Mouse (Mus musculus): ENCODE results near the gene Commd2. TPM values are rescaled to one million over a fixed set of nuclear protein-coding genes. Genes with fewer than 3 reads are reported as not detected.

Commd2 gene
- polyA plus RNA-seq, 1 experiment from 2014 or later = 60.6 TPM

DNA sequence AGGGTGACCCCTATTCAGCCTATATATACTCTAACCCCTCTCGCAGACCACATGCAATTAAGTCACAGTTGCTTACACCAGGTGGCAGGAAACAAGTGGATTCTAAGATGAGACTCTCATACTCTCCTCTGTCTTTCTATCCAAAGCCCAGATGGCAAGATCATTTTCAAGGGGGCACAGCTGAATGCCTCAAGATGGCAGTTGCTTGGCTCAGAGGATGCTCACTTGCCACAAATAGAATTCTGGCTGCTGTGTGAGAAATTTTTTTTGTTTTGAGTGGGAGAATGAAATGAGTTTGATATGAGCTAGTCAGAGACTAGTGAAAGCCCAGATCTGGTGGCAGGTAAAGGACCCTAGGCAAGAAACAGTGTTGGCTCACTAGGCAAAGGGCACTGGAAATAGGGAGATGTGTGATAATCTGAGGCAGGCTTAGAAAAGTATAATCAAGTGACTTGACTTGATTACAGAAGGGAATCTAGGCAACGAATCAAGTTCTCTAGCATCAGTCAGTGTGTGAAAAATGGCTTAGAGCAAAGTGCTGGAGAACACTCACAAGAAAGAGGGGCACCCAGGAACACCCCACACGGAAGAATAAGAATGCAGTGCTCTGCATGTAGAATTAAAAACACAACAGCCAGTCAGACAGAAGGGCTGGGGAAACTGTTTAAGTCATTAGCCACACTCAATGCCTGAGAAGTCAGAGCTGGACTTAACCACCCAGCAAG lies 16.6 kb downstream of the Commd2 start:
- H3K4me2 ChIP-seq (ENCODE audit: low read length) = no peak overlapping the region
- 82% methylated on average over 3 of the region's 3 CpGs for WGBS
- no peak overlapping the region for H3K9ac ChIP-seq (ENCODE audit: low read depth, low read length)
- no peaks in the 10 kb centered on the region for H3K36me3 ChIP-seq (ENCODE audit: control insufficient read depth, insufficient read depth, low read length)
- no peak for ATAC-seq
- H3K27ac ChIP-seq (ENCODE audit: low read length) = no peak overlapping the region
- H3K9me3 ChIP-seq (replicated peaks; ENCODE audit: control insufficient read depth, low read length, poor library complexity, severe bottlenecking) = no peaks in the 10 kb centered on the region
- H3K4me3 ChIP-seq (ENCODE audit: low read depth, low read length) = no peak overlapping the region
- no peaks in the 10 kb centered on the region for H3K27me3 ChIP-seq (ENCODE audit: control insufficient read depth, insufficient read depth, low read depth, low read length)
- H3K4me1 ChIP-seq (ENCODE audit: control insufficient read depth, insufficient read depth, low read length) = no peaks in the 10 kb centered on the region

DNA sequence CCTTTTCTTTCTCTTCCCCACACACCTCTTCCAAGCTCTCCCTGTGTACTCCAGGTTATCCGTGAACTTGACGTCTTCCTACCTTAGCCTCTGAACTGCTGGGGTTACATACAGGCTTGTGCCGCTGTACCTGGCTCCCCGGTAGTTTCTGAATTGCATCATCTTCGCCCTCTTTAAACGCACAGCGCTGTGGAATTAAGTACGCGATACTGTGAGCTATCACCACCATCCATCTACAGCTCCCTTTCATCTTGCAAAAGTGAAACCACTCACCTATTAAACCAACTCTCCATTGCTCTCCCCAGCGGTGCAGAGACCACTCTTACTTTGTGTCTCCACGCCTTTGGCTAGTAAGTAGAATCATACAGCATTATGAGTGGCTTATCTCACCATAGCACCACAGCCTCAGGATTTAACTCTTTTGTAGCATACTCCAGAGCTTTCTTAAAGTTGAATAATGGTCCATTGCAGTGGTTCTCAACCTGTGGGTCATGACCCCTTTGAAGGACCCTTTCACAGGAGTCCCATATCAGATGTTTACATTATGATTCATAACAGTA lies 24.5 kb downstream of the Commd2 start:
- H3K36me3 ChIP-seq (ENCODE audit: control insufficient read depth, insufficient read depth, low read length) = no peaks in the 10 kb centered on the region
- 0 out of 2 replicates have a peak, but pooled peaks cover 3% of the 10 kb centered on the region for H3K4me1 ChIP-seq (ENCODE audit: control insufficient read depth, insufficient read depth, low read length)
- no peak for ATAC-seq
- H3K9ac ChIP-seq (ENCODE audit: low read depth, low read length) = no peak overlapping the region
- 83% methylated on average over 11 of the region's 11 CpGs for WGBS
- H3K27me3 ChIP-seq (ENCODE audit: control insufficient read depth, insufficient read depth, low read depth, low read length) = no peaks in the 10 kb centered on the region
- no peak overlapping the region for H3K4me3 ChIP-seq (ENCODE audit: low read depth, low read length)
- H3K27ac ChIP-seq (ENCODE audit: low read length) = no peak overlapping the region
- H3K4me2 ChIP-seq (ENCODE audit: low read length) = no peak overlapping the region
- H3K9me3 ChIP-seq (replicated peaks; ENCODE audit: control insufficient read depth, low read length, poor library complexity, severe bottlenecking) = no peaks in the 10 kb centered on the region

DNA sequence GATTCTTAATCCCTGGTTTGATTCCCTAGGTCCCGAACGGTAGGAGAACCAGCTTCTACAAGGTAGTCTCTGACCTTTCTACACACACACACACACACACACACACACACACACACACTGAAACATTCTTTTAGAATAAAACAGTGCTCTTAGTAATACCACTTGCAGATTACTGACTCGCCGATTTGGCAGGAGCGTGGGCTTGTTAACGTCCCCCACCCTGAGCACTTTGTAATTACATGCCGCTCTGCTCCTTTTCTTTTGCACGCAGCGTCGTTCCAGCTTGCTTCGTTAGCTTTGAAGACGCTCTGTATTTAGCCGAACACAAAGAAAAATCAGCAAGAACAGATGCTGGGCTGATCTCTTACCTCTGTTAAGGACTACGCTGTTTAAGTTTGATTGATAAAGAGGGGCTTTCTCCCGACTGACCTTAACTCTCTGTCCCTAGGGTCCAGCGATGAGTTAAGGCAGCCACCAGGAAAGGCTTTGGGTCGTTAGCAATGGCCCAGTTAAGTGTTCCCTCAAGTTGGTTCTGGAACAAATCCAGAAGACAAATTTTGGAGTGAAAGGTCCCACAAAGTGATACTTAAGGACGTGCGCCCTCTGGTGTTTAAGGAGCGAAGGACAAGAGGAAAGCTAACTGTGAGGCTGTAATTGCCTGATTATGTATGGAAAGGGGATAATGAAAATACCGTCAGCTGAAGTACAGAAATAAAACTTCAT lies 26.1 kb downstream of the Commd2 start:
- H3K27me3 ChIP-seq (ENCODE audit: control insufficient read depth, insufficient read depth, low read depth, low read length) = no peaks in the 10 kb centered on the region
- H3K36me3 ChIP-seq (ENCODE audit: control insufficient read depth, insufficient read depth, low read length) = no peaks in the 10 kb centered on the region
- 0 out of 2 replicates have a peak, but pooled peaks cover 3% of the 10 kb centered on the region for H3K4me1 ChIP-seq (ENCODE audit: control insufficient read depth, insufficient read depth, low read length)
- peak overlapping the region; percentile 33 for H3K4me3 ChIP-seq (ENCODE audit: low read depth, low read length)
- no peak overlapping the region for H3K27ac ChIP-seq (ENCODE audit: low read length)
- H3K9ac ChIP-seq (ENCODE audit: low read depth, low read length) = peak overlapping the region; percentile 33; the same call in 1 of the 2 replicates
- 8% methylated on average over 21 of the region's 21 CpGs for WGBS
- no peaks in the 10 kb centered on the region for H3K9me3 ChIP-seq (replicated peaks; ENCODE audit: control insufficient read depth, low read length, poor library complexity, severe bottlenecking)
- ATAC-seq = peak; percentile 80
- peak overlapping the region; percentile 77 for H3K4me2 ChIP-seq (ENCODE audit: low read length)

DNA sequence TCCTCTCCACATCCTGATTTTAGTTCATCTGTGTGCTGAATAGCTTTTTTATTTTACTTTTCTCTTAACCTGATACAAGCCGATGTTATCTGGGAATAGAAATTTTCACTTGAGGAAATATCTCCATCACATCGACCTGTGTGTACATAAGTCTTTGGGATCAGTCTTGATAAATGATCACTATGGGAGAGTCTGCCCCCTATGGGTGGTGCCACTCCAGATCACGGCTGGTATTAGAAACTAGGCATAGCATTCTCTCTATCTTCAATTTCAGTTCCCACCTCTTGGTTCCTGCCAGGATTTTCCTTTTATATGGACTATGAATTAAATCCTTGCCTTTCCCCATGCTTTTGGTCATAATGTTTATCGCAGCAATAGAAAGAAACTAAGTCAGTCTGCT lies 31.8 kb downstream of the Commd2 start:
- Histone ChIP-seq H3K4me3 (ENCODE audit: low read depth, low read length) (no peak overlapping the region), H3K36me3 (ENCODE audit: control insufficient read depth, insufficient read depth, low read length) (no peaks in the 10 kb centered on the region), H3K27me3 (ENCODE audit: control insufficient read depth, insufficient read depth, low read depth, low read length) (no peaks in the 10 kb centered on the region), H3K27ac (ENCODE audit: low read length) (no peak overlapping the region), H3K9ac (ENCODE audit: low read depth, low read length) (no peak overlapping the region), H3K4me2 (ENCODE audit: low read length) (no peak overlapping the region), H3K4me1 (ENCODE audit: control insufficient read depth, insufficient read depth, low read length) (no peaks in the 10 kb centered on the region), H3K9me3 (replicated peaks; ENCODE audit: control insufficient read depth, low read length, poor library complexity, severe bottlenecking) (no peaks in the 10 kb centered on the region)
- 80% methylated on average over 4 of the region's 4 CpGs for whole genome bisulfite sequencing
- ATAC-seq = no peak

DNA sequence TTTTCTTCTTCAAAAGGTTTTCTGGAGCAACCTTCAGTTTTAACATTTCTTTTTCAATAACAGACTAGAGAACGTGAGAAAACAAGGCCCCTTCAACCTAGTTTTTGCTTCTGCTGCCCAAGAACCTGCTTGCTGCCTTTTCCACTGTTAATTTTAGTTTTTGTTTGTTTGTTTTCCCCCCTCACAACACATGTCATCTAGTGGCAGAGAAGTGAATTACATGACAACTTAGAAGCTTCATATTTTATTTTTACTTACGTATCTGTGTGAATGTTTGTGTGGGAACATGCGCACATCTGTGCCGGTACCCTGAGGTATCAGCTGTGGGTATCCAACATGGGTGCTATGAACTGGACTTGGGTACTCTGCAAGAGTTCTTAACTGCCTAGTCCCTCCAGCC lies 35.9 kb downstream of the Commd2 start:
- Histone ChIP-seq H3K27ac (ENCODE audit: low read length) (no peak overlapping the region), H3K4me2 (ENCODE audit: low read length) (no peak overlapping the region), H3K27me3 (ENCODE audit: control insufficient read depth, insufficient read depth, low read depth, low read length) (no peaks in the 10 kb centered on the region), H3K4me1 (ENCODE audit: control insufficient read depth, insufficient read depth, low read length) (no peaks in the 10 kb centered on the region), H3K4me3 (ENCODE audit: low read depth, low read length) (no peak overlapping the region), H3K9me3 (replicated peaks; ENCODE audit: control insufficient read depth, low read length, poor library complexity, severe bottlenecking) (no peaks in the 10 kb centered on the region), H3K9ac (ENCODE audit: low read depth, low read length) (no peak overlapping the region), H3K36me3 (ENCODE audit: control insufficient read depth, insufficient read depth, low read length) (no peaks in the 10 kb centered on the region)
- WGBS = 92% methylated on average over 4 of the region's 4 CpGs
- ATAC-seq = no peak

DNA sequence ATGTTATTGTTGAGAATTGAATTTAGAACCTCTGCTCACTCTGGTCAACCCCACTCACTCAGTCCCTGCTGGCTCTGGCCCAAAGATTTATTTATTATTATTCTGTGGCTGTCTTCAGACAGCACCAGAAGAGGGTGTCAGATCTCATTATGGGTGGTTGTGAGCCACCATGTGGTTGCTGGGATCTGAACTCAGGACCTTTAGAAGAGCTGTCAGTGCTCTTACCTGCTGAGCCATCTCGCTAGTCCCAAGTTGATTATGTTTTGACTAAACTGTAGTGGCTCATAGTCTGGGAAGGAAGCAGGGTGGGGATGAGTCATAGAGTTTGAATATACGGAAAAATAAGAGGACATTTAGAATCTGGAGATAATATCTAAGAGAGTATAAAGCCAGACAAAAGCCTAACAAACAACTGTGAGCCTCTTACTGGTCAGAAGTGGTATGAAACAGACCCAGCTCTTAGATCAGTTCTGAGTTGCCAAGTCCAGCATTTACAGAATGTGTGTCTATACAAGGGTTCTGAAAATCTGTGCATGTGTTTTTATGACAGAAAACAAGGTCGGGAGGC lies 39.0 kb downstream of the Commd2 start:
- no peak overlapping the region for H3K4me3 ChIP-seq (ENCODE audit: low read depth, low read length)
- H3K36me3 ChIP-seq (ENCODE audit: control insufficient read depth, insufficient read depth, low read length) = no peaks in the 10 kb centered on the region
- WGBS = 87% methylated on average over 3 of the region's 3 CpGs
- ATAC-seq = no peak
- no peaks in the 10 kb centered on the region for H3K9me3 ChIP-seq (replicated peaks; ENCODE audit: control insufficient read depth, low read length, poor library complexity, severe bottlenecking)
- no peak overlapping the region for H3K4me2 ChIP-seq (ENCODE audit: low read length)
- H3K9ac ChIP-seq (ENCODE audit: low read depth, low read length) = no peak overlapping the region
- H3K27me3 ChIP-seq (ENCODE audit: control insufficient read depth, insufficient read depth, low read depth, low read length) = no peaks in the 10 kb centered on the region
- no peaks in the 10 kb centered on the region for H3K4me1 ChIP-seq (ENCODE audit: control insufficient read depth, insufficient read depth, low read length)
- H3K27ac ChIP-seq (ENCODE audit: low read length) = no peak overlapping the region

DNA sequence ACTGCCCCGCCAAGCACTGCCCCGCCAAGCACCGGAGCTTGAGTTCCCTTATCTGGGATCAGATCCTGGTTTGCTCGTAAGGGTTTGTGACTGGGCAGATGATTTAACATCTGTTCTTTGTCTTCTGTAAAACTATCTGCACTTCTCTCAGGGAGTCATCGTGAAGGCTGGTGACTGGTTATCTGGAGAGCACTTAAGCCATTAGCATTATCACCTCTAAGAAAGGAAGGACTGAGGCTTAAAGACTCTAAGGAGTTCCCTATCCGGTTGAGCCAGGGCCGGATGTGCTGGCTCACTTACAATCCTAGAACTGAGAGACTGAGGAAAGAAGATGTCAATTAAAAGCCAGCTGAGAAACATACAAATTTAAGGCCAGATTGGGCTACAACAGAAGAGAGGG lies 39.7 kb downstream of the Commd2 start:
- no peak overlapping the region for H3K4me2 ChIP-seq (ENCODE audit: low read length)
- no peak for ATAC-seq
- no peak overlapping the region for H3K9ac ChIP-seq (ENCODE audit: low read depth, low read length)
- no peak overlapping the region for H3K4me3 ChIP-seq (ENCODE audit: low read depth, low read length)
- H3K9me3 ChIP-seq (replicated peaks; ENCODE audit: control insufficient read depth, low read length, poor library complexity, severe bottlenecking) = no peaks in the 10 kb centered on the region
- no peaks in the 10 kb centered on the region for H3K36me3 ChIP-seq (ENCODE audit: control insufficient read depth, insufficient read depth, low read length)
- no peaks in the 10 kb centered on the region for H3K4me1 ChIP-seq (ENCODE audit: control insufficient read depth, insufficient read depth, low read length)
- WGBS = 91% methylated on average over 7 of the region's 7 CpGs
- H3K27ac ChIP-seq (ENCODE audit: low read length) = no peak overlapping the region
- H3K27me3 ChIP-seq (ENCODE audit: control insufficient read depth, insufficient read depth, low read depth, low read length) = no peaks in the 10 kb centered on the region

DNA sequence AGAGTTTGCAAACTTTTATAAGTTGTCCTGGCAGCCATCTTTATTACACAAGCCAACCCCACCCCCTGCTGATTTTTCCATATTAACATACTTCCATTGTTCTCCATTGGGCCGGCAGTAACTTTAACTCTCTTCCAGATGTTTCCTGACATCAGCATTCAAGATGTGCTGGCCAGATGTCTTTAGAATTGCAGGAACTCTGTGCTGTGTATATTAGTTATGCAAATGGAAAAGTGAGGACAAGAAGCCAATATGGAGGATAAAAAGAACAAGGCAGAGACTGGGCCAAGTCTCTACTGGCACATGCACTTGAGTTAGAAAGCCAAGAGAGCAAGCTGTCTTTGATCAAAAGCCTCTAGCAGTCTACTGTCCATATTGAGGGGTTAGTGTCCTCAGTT lies 46.9 kb downstream of the Commd2 start:
- H3K9me3 ChIP-seq (replicated peaks; ENCODE audit: control insufficient read depth, low read length, poor library complexity, severe bottlenecking) = no peaks in the 10 kb centered on the region

More for the DNA sequence above, 46.9 kb downstream of the Commd2 start:
- Histone ChIP-seq H3K9ac (ENCODE audit: low read depth, low read length) (no peak overlapping the region), H3K4me2 (ENCODE audit: low read length) (no peak overlapping the region), H3K27me3 (ENCODE audit: control insufficient read depth, insufficient read depth, low read depth, low read length) (no peaks in the 10 kb centered on the region), H3K36me3 (ENCODE audit: control insufficient read depth, insufficient read depth, low read length) (no peaks in the 10 kb centered on the region), H3K27ac (ENCODE audit: low read length) (no peak overlapping the region), H3K4me3 (ENCODE audit: low read depth, low read length) (no peak overlapping the region), H3K4me1 (ENCODE audit: control insufficient read depth, insufficient read depth, low read length) (no peaks in the 10 kb centered on the region)
- 58% methylated on average over 1 of the region's 1 CpGs for WGBS
- no peak for ATAC-seq

Measured in midbrain, embryonic 16.5 days (tissue).